Mouse (Mus musculus): Measurements from ENCODE around the gene Axl.

DNA sequence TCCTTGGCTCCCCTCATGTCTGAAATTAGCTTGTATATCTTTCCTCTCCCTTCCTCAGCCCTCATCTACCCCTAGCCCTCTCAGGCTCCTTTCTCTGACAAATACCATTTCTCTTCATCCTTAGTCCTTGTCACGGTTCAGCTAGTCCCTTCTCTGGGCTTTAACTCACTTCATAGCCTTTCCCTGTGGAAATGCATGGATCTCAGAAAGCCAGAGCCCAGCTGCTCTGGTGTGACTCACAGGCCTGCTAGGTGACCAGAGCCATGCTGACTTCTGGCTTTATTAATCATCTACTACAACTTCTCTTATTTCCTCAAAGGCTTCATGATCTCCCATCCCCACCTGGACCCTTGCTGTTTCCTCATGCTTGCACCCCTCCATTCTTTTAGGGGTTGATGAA is 23.7 kb upstream of the Axl start:
- TF ChIP-seq CTCF (IDR thresholded peaks at IDR 0.05; ENCODE audit: low read depth, low read length) (no peak), GATA1 (IDR thresholded peaks at IDR 0.05; ENCODE audit: borderline replicate concordance, low read length) (no peak)
